Mouse (Mus musculus) adrenal gland, postnatal 14 days (tissue): Measurements from ENCODE around the gene Syt1. TPM values are rescaled to one million over a fixed set of nuclear protein-coding genes. Genes with fewer than 3 reads are reported as not detected.
A peak's percentile ranks its signal among the peaks of the same experiment; 100 is the strongest.

Source experiments
- DNase-seq: peaks from one replicate; pipeline ENCODE4 v3.0.0; 2021; ENCODE audit warnings: mixed read lengths
- total RNA-seq: library from RNA; stranded (reverse); gene quantifications from 2 replicates; pipeline ENCODE4 v1.2.3, GENCODE M21; 2021

The Syt1 gene
- total RNA-seq, 1 experiment from 2014 or later = 12.6 TPM

GRCm38 (mm10) chr10:108572764-108573163, 438.0 kb downstream of the Syt1 start:
- no peak for DNase-seq

GRCm38 (mm10) chr10:108571104-108571503, 439.7 kb downstream of the Syt1 start:
- DNase-seq = no peak

GRCm38 (mm10) chr10:108569568-108570139, 441.1 kb downstream of the Syt1 start:
- DNase-seq = no peak

GRCm38 (mm10) chr10:108568925-108569324, 441.9 kb downstream of the Syt1 start:
- DNase-seq = no peak

GRCm38 (mm10) chr10:108568136-108568535, 442.6 kb downstream of the Syt1 start:
- DNase-seq = peak; percentile 11

- no peak for DNase-seq
These were observed 443.3 kb downstream of the Syt1 start for GRCm38 (mm10) chr10:108567456-108567855.

GRCm38 (mm10) chr10:108559607-108559908, 451.2 kb downstream of the Syt1 start:
- no peak for DNase-seq

GRCm38 (mm10) chr10:108558812-108559606, 451.8 kb downstream of the Syt1 start:
- no peak for DNase-seq

GRCm38 (mm10) chr10:108552544-108552943, 458.2 kb downstream of the Syt1 start:
- no peak for DNase-seq

- DNase-seq = no peak
These were observed 465.1 kb downstream of the Syt1 start for GRCm38 (mm10) chr10:108545715-108546114.

GRCm38 (mm10) chr10:108541555-108541954, 469.2 kb downstream of the Syt1 start:
- no peak for DNase-seq

- DNase-seq = no peak
These were observed 472.2 kb downstream of the Syt1 start for GRCm38 (mm10) chr10:108538546-108538945.

- peak; percentile 35 for DNase-seq
These were observed 473.1 kb downstream of the Syt1 start for GRCm38 (mm10) chr10:108537641-108538040.

- DNase-seq = no peak
These were observed 474.9 kb downstream of the Syt1 start for GRCm38 (mm10) chr10:108535922-108536321.

- DNase-seq = no peak
These were observed 476.7 kb downstream of the Syt1 start for GRCm38 (mm10) chr10:108534112-108534511.

- DNase-seq = no peak
These were observed 477.9 kb downstream of the Syt1 start for GRCm38 (mm10) chr10:108532916-108533315.

GRCm38 (mm10) chr10:108532283-108532682, 478.5 kb downstream of the Syt1 start:
- DNase-seq = no peak

- no peak for DNase-seq
These were observed 479.1 kb downstream of the Syt1 start for GRCm38 (mm10) chr10:108531641-108532040.

GRCm38 (mm10) chr10:108531111-108531510, 479.7 kb downstream of the Syt1 start:
- DNase-seq = no peak

- no peak for DNase-seq
These were observed 482.4 kb downstream of the Syt1 start for GRCm38 (mm10) chr10:108528338-108528737.

- DNase-seq = no peak
These were observed 485.3 kb downstream of the Syt1 start for GRCm38 (mm10) chr10:108525506-108525905.

GRCm38 (mm10) chr10:108524306-108525029, 486.3 kb downstream of the Syt1 start:
- no peak for DNase-seq

GRCm38 (mm10) chr10:108519156-108519555, 491.6 kb downstream of the Syt1 start:
- no peak for DNase-seq
